Mouse (Mus musculus): Measurements from ENCODE around the gene Gm10972.
"Not testable (repeated sequence)": the region's sequence is repeated elsewhere in the genome, so short reads cannot be mapped to it uniquely, and the experiment has no call there.

GRCm38 (mm10) chr3:94665060-94665802 is 22.3 kb downstream of the Gm10972 start:
- not testable (repeated sequence) for TF ChIP-seq CTCF (IDR thresholded peaks at IDR 0.05; ENCODE audit: control insufficient read depth, insufficient read depth, insufficient replicate concordance, low read depth, low read length); POLR2A (IDR thresholded peaks at IDR 0.05; ENCODE audit: control insufficient read depth, low read depth, low read length)
